Mouse (Mus musculus) kidney, postnatal 10 days (tissue): ENCODE data around the gene Wipi1.

ENCODE experiments used
- DNase-seq: peaks from one replicate; pipeline ENCODE4 v3.0.0; 2021; ENCODE audit warnings: mixed read lengths

The Wipi1 gene

DNA sequence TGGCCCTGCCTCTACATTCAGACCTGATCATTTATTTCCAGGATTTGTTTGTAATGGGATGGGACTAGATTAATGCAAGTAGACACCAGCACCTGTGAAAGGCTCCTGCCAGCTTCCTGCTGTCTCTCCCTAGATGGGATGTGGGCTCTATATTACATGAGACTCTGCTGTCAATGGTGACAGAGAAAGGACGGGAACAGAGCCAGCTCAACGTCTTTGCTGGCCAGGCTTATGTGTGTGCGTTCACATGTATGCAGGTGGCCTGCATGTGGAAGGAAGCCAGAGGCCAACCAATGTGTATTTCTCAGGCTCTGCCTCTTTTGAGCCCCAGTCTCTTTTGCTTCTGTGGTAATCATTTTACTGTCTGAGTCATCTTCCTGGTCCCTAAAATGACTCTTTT, 33.2 kb downstream of the Wipi1 start:
- DNase-seq, result no peak

DNA sequence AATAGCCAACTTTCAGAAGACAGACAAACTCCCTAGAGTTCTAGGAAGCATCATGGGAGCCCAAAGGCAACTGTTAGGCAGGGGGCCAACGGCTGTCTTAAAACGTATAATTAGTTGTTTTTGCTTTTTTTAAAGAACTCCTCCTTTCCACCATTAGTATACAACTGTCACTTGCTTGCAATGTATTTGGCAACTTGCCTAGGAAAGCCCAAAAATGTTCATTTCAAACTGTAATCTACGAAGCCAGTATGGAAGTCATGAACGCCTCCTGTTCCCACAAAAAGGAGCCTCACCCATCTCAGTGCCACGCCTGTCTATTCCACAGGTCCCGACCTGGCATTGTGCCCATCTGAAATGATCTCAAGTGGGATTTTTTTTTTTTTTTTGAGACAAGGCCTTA, 35.9 kb downstream of the Wipi1 start:
- no peak for DNase-seq

- DNase-seq, result no peak
Observed at GRCm38 (mm10) chr11:109574604-109575003, 37.2 kb downstream of the Wipi1 start.

DNA sequence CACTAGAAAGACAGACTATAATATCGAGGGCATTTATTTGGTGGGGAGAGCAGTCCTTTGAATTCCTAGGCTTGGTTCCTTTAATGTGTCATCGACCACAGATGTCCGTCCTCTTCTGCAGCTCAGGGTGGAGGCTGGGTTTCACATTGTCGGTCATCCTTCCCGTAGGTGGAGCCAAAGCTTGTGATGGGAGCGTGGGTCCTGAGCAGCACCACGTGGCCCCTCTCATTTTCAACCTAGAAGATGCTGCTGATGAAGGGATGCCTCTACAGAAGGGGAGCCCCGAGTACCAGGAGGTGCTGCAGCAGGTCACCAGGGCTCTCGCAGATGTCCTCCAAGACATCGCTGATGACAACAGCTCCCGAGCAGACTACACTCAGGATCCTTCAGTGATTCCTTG, 39.7 kb downstream of the Wipi1 start:
- no peak for DNase-seq

DNA sequence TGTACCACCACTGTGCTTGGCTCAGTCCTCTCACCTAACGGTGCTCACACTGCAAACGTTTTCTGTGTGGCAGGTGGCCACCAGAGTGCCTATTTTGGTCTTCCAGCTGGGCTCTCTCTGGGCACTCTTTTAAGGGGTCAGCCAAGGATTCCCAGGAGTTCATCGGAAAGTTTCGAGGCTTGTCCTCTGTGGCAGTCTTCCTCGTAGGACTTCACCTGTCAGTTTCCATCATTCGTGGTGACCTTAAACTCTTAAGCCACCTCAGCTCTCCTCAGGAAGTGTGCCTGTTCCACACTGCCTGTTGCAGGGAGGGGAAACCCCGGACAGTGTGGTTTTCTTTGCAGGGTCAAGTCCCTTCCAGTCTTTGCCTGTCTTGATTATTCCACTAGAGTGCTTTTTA, 42.0 kb downstream of the Wipi1 start:
- DNase-seq, result no peak

DNA sequence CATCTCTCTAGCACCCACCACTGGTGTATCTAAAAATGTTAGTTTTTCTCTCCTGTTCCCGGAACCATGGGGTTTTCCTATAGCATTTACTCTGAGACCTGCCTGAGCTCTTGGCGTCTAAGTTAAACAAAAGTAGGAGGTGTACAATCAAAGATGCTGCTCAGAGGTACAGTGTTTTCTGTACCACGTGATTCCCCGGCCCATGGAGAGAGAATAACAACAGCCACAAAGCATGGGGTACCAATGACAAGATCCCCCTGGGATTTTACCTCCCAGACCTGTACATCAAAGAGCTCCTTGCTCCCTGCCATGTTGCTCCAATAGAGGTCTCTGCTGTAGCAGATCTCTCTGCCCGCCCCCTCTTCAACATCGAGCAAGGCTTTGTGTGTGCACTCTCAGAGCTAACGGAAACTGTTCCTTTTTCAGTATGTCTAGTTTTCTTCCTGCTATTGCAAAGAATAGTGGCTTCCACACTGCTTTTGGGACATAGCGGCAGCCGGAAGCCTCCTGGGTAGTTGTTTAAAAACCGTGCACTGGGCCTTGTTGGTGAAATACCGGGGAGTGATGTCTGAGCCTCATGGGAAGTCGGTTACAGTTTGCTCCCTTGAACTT, 42.7 kb downstream of the Wipi1 start:
- DNase-seq, result no peak

GRCm38 (mm10) chr11:109564466-109565214, 47.1 kb downstream of the Wipi1 start:
- DNase-seq, result no peak

DNA sequence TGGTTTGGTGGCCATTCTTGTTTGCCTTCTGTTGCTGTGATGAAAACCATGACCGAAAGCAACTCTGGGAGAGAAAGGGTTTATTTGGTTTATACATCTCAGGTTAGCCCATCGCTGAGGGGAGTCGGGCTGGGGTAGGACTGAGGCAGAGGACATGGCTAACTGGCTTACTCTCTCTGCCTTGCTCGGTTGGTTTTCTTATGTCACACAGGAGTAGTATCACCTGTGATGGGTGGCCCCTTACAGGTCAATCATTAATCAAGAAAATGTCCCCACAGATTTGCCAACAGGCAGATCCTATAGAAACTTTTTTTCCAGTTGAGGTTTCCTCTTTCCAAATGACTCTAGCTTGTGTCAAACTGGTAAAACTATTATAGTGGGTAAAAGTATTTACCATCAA, 48.1 kb downstream of the Wipi1 start:
- DNase-seq, result no peak

GRCm38 (mm10) chr11:109561445-109561844, 50.3 kb downstream of the Wipi1 start:
- no peak for DNase-seq

DNA sequence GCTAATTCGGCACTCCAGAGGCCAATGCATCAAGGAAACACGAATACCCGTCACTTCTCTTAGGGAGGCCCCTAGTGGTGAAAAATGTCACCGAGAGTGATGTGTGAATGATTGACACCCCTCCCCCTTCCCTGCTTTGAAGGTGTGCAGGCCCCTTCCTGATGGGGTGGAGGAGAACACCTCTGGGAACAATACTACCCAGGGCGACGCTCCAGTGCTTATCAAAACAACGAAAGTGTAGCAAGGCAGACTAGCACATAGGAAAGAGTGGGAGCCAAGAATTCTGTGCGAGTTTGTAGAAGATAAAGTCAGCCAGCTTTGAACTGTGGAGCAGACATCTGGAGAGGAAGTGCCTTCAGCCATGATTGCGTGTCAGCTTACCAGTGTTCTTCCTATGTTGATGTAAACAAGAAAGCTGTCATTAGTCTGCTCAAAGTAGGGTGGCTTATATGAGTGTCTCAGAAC, 50.9 kb downstream of the Wipi1 start:
- DNase-seq, result peak; percentile 58

GRCm38 (mm10) chr11:109559241-109559640, 52.5 kb downstream of the Wipi1 start:
- DNase-seq, result no peak

GRCm38 (mm10) chr11:109557419-109557818, 54.3 kb downstream of the Wipi1 start:
- no peak for DNase-seq

DNA sequence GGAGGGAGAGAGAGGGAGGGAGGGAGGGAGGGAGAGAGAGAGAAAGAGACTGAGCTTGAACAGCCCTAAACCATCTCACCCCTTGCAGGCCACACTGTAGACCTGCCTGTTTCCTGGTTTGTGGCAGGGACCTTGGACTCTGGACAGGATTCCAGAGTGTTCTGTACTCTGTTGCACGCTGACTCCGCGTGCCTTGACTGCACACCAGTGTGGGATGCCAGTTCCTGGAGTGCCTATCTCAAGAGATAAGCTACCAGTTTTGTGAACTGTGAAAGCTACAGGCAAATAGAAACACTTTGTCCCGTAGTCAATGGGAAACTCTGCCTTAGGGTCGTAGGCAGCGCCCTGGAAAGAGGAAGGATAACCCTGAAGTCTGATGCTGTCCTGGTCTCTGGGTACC, 55.6 kb downstream of the Wipi1 start:
- DNase-seq, result peak; percentile 53

DNA sequence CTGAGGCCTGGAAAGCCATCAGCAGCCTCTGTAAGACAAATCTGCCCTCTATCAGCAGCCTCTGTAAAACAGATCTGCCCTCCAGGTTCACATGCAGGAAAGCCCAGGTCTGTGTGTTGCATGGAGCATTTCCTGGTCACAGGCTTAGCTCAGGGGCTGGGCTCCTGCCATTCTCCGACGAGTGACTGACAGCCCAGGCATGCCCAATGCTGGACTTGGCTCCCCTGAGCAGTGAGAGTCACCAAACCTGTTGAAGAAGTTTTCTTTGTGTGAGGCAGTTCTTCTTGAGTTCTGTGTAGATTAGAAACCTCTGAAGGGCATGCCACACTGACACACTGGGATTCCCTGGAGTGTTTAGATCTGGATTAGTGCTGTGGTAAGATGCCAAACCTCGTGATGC, 57.3 kb downstream of the Wipi1 start:
- peak; percentile 24 for DNase-seq

GRCm38 (mm10) chr11:109553921-109554320, 57.8 kb downstream of the Wipi1 start:
- no peak for DNase-seq

DNA sequence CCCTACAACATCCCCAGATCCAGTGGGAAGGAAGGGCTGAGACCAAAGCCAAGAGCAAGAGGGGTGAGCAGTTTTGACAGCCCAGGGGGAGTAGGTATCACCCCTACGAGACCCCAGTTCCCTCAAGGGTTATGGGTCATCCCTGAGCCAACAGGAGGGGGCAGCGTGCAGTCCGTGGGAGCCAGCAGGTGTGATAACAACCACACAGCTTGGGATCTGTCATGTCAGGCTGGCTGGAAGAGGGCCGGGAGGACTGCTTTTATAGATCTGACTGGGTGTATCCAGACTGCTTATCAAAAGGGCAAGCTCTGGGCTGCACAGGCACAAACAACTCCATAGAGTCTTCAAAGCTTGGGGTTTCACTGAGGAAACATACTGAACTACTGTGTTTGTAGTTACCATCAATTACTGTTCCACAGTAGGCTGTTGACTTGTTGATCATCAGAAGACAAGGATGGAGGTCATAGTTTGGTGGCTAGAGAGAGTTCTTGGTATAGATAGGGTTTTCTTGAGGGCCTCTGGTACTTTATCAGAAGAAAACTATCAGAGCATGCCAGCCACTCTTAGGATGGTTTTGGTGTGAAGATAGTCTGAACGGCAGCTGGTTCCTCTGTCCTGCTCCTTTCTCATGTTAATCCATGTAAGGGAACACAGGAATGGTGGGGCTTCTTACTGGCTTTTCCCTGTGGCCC, 62.0 kb downstream of the Wipi1 start:
- DNase-seq, result no peak

DNA sequence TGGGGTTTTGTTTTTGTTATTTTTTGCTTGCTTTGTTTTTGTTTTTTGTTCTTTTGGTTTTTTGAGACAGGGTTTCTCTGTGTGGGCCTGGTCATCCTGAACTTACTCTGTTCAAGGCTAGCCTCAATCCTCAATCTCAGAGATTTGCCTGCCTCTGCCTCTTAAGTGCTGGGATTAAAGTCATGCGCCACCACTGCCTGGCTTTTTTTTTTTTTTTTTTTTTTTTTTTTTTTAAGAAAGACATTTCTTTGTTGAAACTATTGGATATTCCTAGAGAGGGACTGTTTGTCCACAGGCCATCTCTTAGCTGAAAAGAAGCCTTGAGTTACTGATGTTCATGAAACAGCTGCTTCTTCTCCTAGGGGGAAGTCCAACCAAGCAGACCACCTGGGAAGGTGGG, 64.1 kb downstream of the Wipi1 start:
- no peak for DNase-seq

DNA sequence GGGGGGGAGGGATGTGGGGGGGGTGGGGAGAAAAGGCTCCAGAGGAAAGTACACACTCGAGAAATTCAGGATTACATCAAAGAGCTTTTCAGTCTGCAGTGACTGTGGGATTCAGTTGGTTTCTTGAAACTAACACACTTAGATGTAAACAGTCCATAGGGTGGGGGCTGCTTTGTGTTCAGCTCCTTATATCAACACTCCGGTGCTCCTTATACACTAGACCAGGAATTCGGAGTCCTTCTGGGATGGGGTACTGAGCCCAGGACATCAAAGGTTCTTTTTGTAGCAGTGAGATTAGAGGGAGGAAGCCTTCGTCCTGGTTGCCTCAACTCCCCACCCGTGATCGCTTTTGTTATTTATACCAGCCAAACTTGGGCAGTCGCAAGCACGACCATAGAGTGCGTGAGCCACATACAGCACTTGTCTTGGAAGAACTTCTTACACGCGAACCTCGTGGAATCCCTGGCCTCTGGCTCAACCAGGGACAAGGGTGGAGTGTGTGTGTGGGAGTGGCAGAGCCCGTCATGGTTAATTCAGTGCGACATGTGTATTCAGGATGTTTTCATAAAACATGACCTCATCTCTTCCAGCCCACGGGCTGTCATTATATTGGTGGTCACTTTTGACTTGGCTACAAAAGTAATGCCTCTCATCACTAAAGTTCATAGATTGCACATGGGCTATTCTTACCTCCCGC, 65.3 kb downstream of the Wipi1 start:
- DNase-seq, result no peak

DNA sequence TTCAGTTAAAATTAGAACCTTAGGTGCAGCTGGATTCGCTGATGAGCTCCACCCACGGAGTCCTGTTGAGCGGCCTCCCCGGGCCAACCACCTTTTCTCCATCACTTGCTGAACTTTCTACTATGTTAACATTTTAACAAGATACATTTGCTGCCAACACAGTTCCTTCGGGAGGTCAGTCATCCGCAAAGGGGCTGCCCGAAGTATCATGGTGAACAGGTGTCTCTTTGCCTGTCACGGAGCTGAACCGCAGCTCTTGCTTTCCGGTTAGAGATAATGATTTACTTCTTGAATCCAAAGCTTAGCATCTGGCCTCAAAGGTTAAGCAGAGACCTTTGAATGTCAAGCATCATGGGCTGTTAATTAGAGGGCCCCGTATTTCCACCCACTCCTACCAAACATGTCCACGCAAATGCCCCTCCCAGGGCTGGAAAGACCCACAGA, 66.0 kb downstream of the Wipi1 start:
- peak; percentile 59 for DNase-seq

DNA sequence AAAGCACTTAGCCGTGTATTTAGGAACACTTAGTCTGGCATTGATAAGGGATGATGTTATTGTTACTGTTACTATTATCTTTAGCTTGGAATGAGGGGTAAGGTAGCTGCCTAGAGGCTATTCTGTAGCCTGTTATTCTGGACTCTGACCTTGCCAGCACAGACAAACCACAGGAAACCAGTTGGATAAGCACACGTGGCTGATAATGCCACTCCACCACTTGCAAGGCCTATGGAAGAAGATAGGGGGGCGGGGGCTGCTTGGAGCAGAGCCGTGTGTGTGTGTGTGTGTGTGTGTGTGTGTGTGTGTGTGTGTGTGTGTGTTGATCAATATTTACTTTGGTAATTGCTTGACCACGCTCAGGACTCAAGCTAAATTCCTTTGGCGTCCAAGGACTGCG, 66.5 kb downstream of the Wipi1 start:
- no peak for DNase-seq

GRCm38 (mm10) chr11:109544432-109544831, 67.3 kb downstream of the Wipi1 start:
- no peak for DNase-seq

DNA sequence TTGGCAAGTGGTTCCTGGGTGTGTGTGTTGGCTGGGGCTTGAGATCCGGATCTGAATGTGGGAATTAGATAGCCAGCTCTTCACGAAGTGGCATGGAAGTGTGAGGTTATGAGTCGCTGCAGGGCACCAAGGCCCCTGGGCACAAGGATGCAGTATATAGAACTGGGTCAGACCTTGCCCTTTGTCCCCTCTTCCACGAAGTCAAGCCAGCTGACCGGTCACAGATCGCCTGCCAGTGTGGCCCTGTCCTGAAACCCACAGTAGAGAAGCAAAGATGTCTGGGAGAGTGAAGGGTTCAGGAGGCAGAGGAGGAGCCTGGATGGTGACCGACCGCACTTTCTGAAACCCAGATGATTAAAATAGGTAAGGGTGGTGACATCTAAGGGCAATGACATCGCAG, 68.3 kb downstream of the Wipi1 start:
- peak; percentile 28 for DNase-seq

DNA sequence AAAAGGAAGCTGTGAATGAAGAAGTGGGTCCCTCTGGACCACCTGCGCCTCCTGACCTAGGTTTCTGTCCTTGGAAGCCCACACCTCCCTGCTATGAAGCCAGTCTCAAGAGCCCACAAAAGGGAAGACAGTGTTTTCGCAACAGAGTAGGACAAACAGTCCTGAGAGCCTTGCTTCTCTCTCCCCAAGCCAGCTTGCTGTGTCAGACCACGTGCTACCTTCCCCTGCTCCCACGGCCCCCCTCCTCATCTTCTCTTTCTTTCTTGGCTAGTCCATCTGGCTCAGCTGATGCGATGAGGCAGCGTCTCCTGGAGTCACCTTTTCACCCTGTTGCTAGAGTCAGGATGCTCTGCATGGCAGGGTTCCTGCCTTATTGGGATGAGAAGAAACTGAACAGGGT, 72.5 kb downstream of the Wipi1 start:
- DNase-seq, result no peak
